8 mouse cellular contexts compared by ENCODE assay signal in genomic region chr8:84936962-84937546, GRCm38 (mm10). TPM values are rescaled to one million over a fixed set of nuclear protein-coding genes. Genes with fewer than 3 reads are reported as not detected.
DNase-seq lines count a peak whose midpoint lies in the region; ATAC-seq and TF ChIP-seq lines count a peak whose summit lies in the region.

Gene Mast1, minus strand, starts transcription at chr8:84937359.

- TF ChIP-seq RAD21 in CH12.LX (IDR thresholded peaks at IDR 0.05; ENCODE audit: low read depth, low read length): no peak; the same call in 1 of the 2 replicates

- H3K9ac ChIP-seq in CH12.LX (ENCODE audit: insufficient read depth, low read depth): no peak within 1 kb of the TSS
- H3K9ac ChIP-seq in embryonic facial prominence, embryonic 11.5 days (replicated peaks; ENCODE audit: low read length): peak within 1 kb of the TSS; percentile 57
- H3K9ac ChIP-seq in heart, postnatal 0 days (replicated peaks; ENCODE audit: low read depth, low read length): no peak within 1 kb of the TSS
- peak within 1 kb of the TSS; percentile 38; the same call in 1 of the 2 replicates for H3K9ac ChIP-seq in lung, embryonic 14.5 days

- in situ Hi-C loops in CH12.LX (cut with MboI; ENCODE audit: low pct_ligation_motif_present, low pct_unique_long_range_greater_than_20kb, low sequenced_read_pairs): no loop called here

- dilution Hi-C loops in CH12.LX (cut with MboI; ENCODE audit: extremely low pct_ligation_motif_present, extremely low pct_unique_long_range_greater_than_20kb, low sequenced_read_pairs): no loop called here

- H3K4me1 ChIP-seq in CH12.LX (ENCODE audit: control insufficient read depth in 1 of 2, insufficient read depth in 2 of 2): peaks cover 21 to 22% of the 10 kb centered on the region in 2 experiments
- peaks cover 9% of the 10 kb centered on the region for H3K4me1 ChIP-seq in embryonic facial prominence, embryonic 11.5 days (ENCODE audit: control insufficient read depth, insufficient read depth, low read length)
- 0 out of 2 replicates have a peak, but pooled peaks cover 6% of the 10 kb centered on the region for H3K4me1 ChIP-seq in heart, postnatal 0 days (ENCODE audit: control insufficient read depth, insufficient read depth)
- H3K4me1 ChIP-seq in lung, embryonic 14.5 days (ENCODE audit: insufficient read depth): no peaks in the 10 kb centered on the region
- peaks cover 23% of the 10 kb centered on the region for H3K4me1 ChIP-seq in olfactory bulb, adult 2 months (ENCODE audit: control insufficient read depth, insufficient read depth, low read length)

- H3K4me2 ChIP-seq in CH12.LX (ENCODE audit: insufficient read depth, low read depth, poor library complexity, severe bottlenecking): peak within 1 kb of the TSS; percentile 90
- H3K4me2 ChIP-seq in embryonic facial prominence, embryonic 11.5 days (ENCODE audit: low read depth, low read length): peak within 1 kb of the TSS; percentile 87
- peak within 1 kb of the TSS; percentile 66 for H3K4me2 ChIP-seq in heart, postnatal 0 days (ENCODE audit: low read depth, low read length)
- peak within 1 kb of the TSS; percentile 71 for H3K4me2 ChIP-seq in lung, embryonic 14.5 days

- H3K9me3 ChIP-seq in CH12.LX (replicated peaks; ENCODE audit: low read length): no peaks in the 10 kb centered on the region
- no peaks in the 10 kb centered on the region for H3K9me3 ChIP-seq in embryonic facial prominence, embryonic 11.5 days (replicated peaks; ENCODE audit: control insufficient read depth, low read length)
- no peaks in the 10 kb centered on the region for H3K9me3 ChIP-seq in heart, postnatal 0 days (replicated peaks; ENCODE audit: control insufficient read depth, low read length)
- no peaks in the 10 kb centered on the region for H3K9me3 ChIP-seq in lung, embryonic 14.5 days (ENCODE audit: low read depth, low read length)

- H3K27me3 ChIP-seq in CH12.LX (replicated peaks): peaks cover 81% of the 10 kb centered on the region
- H3K27me3 ChIP-seq in embryonic facial prominence, embryonic 11.5 days (ENCODE audit: control insufficient read depth, insufficient read depth, low read length): peaks cover 37% of the 10 kb centered on the region
- H3K27me3 ChIP-seq in heart, postnatal 0 days (ENCODE audit: control insufficient read depth, insufficient read depth, low read length): peaks cover 68% of the 10 kb centered on the region
- H3K27me3 ChIP-seq in lung, embryonic 14.5 days (ENCODE audit: insufficient read depth, low read length): peaks cover 52% of the 10 kb centered on the region

- H3K4me3 ChIP-seq in CH12.LX (replicated peaks in 1 of 3; ENCODE audit: low read depth in 2 of 3, low read length in 2 of 3, poor library complexity in 1 of 3): peak within 1 kb of the TSS in 1 of 3 experiments; percentile 36
- peak within 1 kb of the TSS; percentile 42 for H3K4me3 ChIP-seq in embryonic facial prominence, embryonic 11.5 days (ENCODE audit: low read depth, low read length)
- peak within 1 kb of the TSS; percentile 43 for H3K4me3 ChIP-seq in heart, postnatal 0 days (ENCODE audit: low read depth, low read length)
- H3K4me3 ChIP-seq in lung, embryonic 14.5 days (ENCODE audit: low read depth, low read length): peak within 1 kb of the TSS; percentile 37
- peak within 1 kb of the TSS; percentile 55 for H3K4me3 ChIP-seq in olfactory bulb, adult 2 months (ENCODE audit: insufficient read depth, low read depth, low read length)

- H3K27ac ChIP-seq in CH12.LX (ENCODE audit: insufficient read depth, low read depth): no peak within 1 kb of the TSS
- no peak within 1 kb of the TSS for H3K27ac ChIP-seq in embryonic facial prominence, embryonic 11.5 days (replicated peaks; ENCODE audit: low read depth, low read length)
- H3K27ac ChIP-seq in heart, postnatal 0 days (ENCODE audit: low read depth): no peak within 1 kb of the TSS
- no peak within 1 kb of the TSS for H3K27ac ChIP-seq in lung, embryonic 14.5 days (ENCODE audit: low read depth)
- peak within 1 kb of the TSS; percentile 36 for H3K27ac ChIP-seq in olfactory bulb, adult 2 months (ENCODE audit: insufficient read depth, low read depth, low read length)

- peak; percentile 31; the same call in 1 of the 2 replicates for ATAC-seq in embryonic facial prominence, embryonic 11.5 days (replicated peaks; ENCODE audit: insufficient number of reproducible peaks, low FRiP score, low TSS enrichment, low read depth)
- peak; percentile 57 for ATAC-seq in heart, postnatal 0 days (ENCODE audit: insufficient read depth, low read depth)
- ATAC-seq in lung, embryonic 14.5 days (ENCODE audit: insufficient read depth): peak; percentile 49; the same call in 1 of the 2 replicates

- H3K79me2 ChIP-seq in CH12.LX (replicated peaks; ENCODE audit: control insufficient read depth, extremely low read depth, insufficient read depth, poor library complexity, severe bottlenecking): no peaks in the 10 kb centered on the region

- peak; percentile 29 for DNase-seq in CH12.LX (ENCODE audit: extremely low read depth)
- peak; percentile 74 for DNase-seq in adrenal gland, adult 2 months
- DNase-seq in embryonic facial prominence, embryonic 11.5 days (ENCODE audit: low spot score): peak; percentile 79
- DNase-seq in heart, postnatal 0 days (ENCODE audit: low spot score): peak; percentile 50
- peak; percentile 61 to 75 for DNase-seq in layer of hippocampus, adult 18-20 months (ENCODE audit: low spot score in 2 of 2)
- peak; percentile 58 for DNase-seq in lung, embryonic 14.5 days
- peak; percentile 80 for DNase-seq in thymus, postnatal 4 days

- under 1% methylated on average over 47 of the region's 50 CpGs for WGBS in embryonic facial prominence, embryonic 11.5 days
- under 1% methylated on average over 42 of the region's 50 CpGs for WGBS in heart, postnatal 0 days
- under 1% methylated on average over 50 of the region's 50 CpGs for whole genome bisulfite sequencing in lung, embryonic 14.5 days
- WGBS in olfactory bulb, adult 2 months: 1% methylated on average over 50 of the region's 50 CpGs

- H3K36me3 ChIP-seq in CH12.LX (replicated peaks in 1 of 2; ENCODE audit: control insufficient read depth in 1 of 2, insufficient read depth in 1 of 2, low read length in 1 of 2): no peaks in the 10 kb centered on the region
- no peaks in the 10 kb centered on the region for H3K36me3 ChIP-seq in embryonic facial prominence, embryonic 11.5 days (replicated peaks; ENCODE audit: control insufficient read depth, insufficient read depth, low read depth, low read length)
- no peaks in the 10 kb centered on the region for H3K36me3 ChIP-seq in heart, postnatal 0 days (replicated peaks; ENCODE audit: control insufficient read depth, insufficient read depth, low read length)
- no peaks in the 10 kb centered on the region for H3K36me3 ChIP-seq in lung, embryonic 14.5 days (ENCODE audit: insufficient read depth)

- TF ChIP-seq POLR2A in CH12.LX (IDR thresholded peaks at IDR 0.05; ENCODE audit: low read depth, low read length): no peak
- peak; percentile 54; the same call in 1 of the 2 replicates for TF ChIP-seq POLR2A in olfactory bulb, adult 2 months (IDR thresholded peaks at IDR 0.05; ENCODE audit: insufficient read depth, low read depth, low read length)

- no peak for TF ChIP-seq EP300 in CH12.LX (IDR thresholded peaks at IDR 0.05; ENCODE audit: low read length)
- TF ChIP-seq EP300 in heart, postnatal 0 days (IDR thresholded peaks at IDR 0.05; ENCODE audit: low read depth): no peak

- peak in 1 of 2 experiments; percentile 67; a peak in 2 of 4 replicates for TF ChIP-seq CTCF in CH12.LX (conservative IDR thresholded peaks at IDR 0.05 in 1 of 2, IDR thresholded peaks at IDR 0.05 in 1 of 2; ENCODE audit: low read depth in 2 of 2, low read length in 2 of 2)
- 0 out of 2 replicates have a peak, but pooled peaks have one; percentile 31 for TF ChIP-seq CTCF in heart, postnatal 0 days (IDR thresholded peaks at IDR 0.05; ENCODE audit: low read depth)
- TF ChIP-seq CTCF in lung, embryonic 14.5 days (IDR thresholded peaks at IDR 0.05; ENCODE audit: low read depth): 0 out of 2 replicates have a peak, but pooled peaks have one; percentile 18
- peak; percentile 68; the same call in 1 of the 2 replicates for TF ChIP-seq CTCF in olfactory bulb, adult 2 months (IDR thresholded peaks at IDR 0.05; ENCODE audit: insufficient read depth, low read depth, low read length)

TF ChIP-seq in CH12.LX, 34 proteins besides CTCF, POLR2A, EP300 and RAD21 (continues in another document):
- TF ChIP-seq POLR2AphosphoS2 (IDR thresholded peaks at IDR 0.05; ENCODE audit: low read depth, low read length) (no peak), JUND (conservative IDR thresholded peaks at IDR 0.05; ENCODE audit: low read depth, low read length) (no peak), TBP (conservative IDR thresholded peaks at IDR 0.05; ENCODE audit: low read depth, low read length) (no peak), UBTF (IDR thresholded peaks at IDR 0.05; ENCODE audit: low read depth, low read length) (0 out of 2 replicates have a peak, but pooled peaks have one; percentile 43), KAT2A (IDR thresholded peaks at IDR 0.05; ENCODE audit: insufficient replicate concordance, low read length) (no peak), NELFE (IDR thresholded peaks at IDR 0.05; ENCODE audit: low read depth, low read length) (no peak), GABPA (IDR thresholded peaks at IDR 0.05; ENCODE audit: insufficient replicate concordance, low read depth, low read length) (no peak), CHD2 (IDR thresholded peaks at IDR 0.05; ENCODE audit: low read length) (peak; percentile 73; the same call in 1 of the 2 replicates), ZC3H11A (IDR thresholded peaks at IDR 0.05; ENCODE audit: low read depth, low read length) (no peak), ETS1 (conservative IDR thresholded peaks at IDR 0.05; ENCODE audit: low read depth, low read length) (no peak), IRF4 (IDR thresholded peaks at IDR 0.05; ENCODE audit: low read depth, low read length) (no peak), BHLHE40 (IDR thresholded peaks at IDR 0.05; ENCODE audit: low read depth, low read length) (peak; percentile 45), MAZ (IDR thresholded peaks at IDR 0.05; ENCODE audit: low read depth, low read length) (no peak)

RNA-seq across cellular contexts. Expression of gene Mast1, which starts in this region (rescaled TPM):
- total RNA-seq in CH12.LX (2012; rRNA removed): 0.08 and 0.21 TPM in 2 replicates
- total RNA-seq in CH12.LX (2014; rRNA removed): not detected in 2 replicates
- 0.34 and 0.55 TPM in 2 replicates for polyA plus RNA-seq in CH12.LX (2012; ENCODE audit: insufficient read length, low read depth)
- total RNA-seq in adrenal gland, adult 2 months (2021): 1 to 10 TPM; 1.5 to 2.8 TPM
- polyA plus RNA-seq in adrenal gland, adult 2 months (2012; rRNA removed): 3.7 and 4.4 TPM in 2 replicates
- polyA plus RNA-seq in embryonic facial prominence, embryonic 11.5 days (2014; fragmentation: Nextera tagmentation; extraction: Ambion mirVana): 2.8 and 3.9 TPM in 2 replicates
- 0.08 TPM in 1 of 2 replicates, not detected in the other for total RNA-seq in heart, postnatal 0 days (2014; rRNA removed; ENCODE audit: low replicate concordance)
- polyA plus RNA-seq in heart, postnatal 0 days (2015; fragmentation: Nextera tagmentation; extraction: Ambion mirVana): 0.05 TPM in 1 of 2 replicates, not detected in the other
- total RNA-seq in layer of hippocampus, adult 18-20 months (2021): 10 to 100 TPM; 71.8 to 73.3 TPM
- 0.30 and 0.39 TPM in 2 replicates for polyA plus RNA-seq in lung, embryonic 14.5 days (2014; fragmentation: Nextera tagmentation; extraction: Ambion mirVana)
- polyA plus RNA-seq in olfactory bulb, adult 2 months (2012; ENCODE audit: insufficient read depth, insufficient read length, low replicate concordance, missing spikeins): not detected in 2 replicates

Comparison
In these comparisons a context has a peak if more than half of its experiments do, and no peak if none do; other contexts are left out.
1. RNA of gene Mast1 (total RNA-seq): 71.8 to 73.3 TPM in layer of hippocampus, adult 18-20 months; 1.5 to 2.8 TPM in adrenal gland, adult 2 months, 0.08 to 0.21 TPM in CH12.LX and 0.08 TPM in heart, postnatal 0 days; every median in the first group is over 10 times any median in the second.
2. Peak in DNase-seq and H3K4me2 ChIP-seq in CH12.LX; RNA of the gene not detected or under 1 TPM.
3. Peak in DNase-seq, ATAC-seq, H3K4me3 ChIP-seq and H3K4me2 ChIP-seq in heart, postnatal 0 days; RNA of the gene not detected or under 1 TPM.
4. Peak in DNase-seq, ATAC-seq, H3K4me3 ChIP-seq, H3K9ac ChIP-seq and H3K4me2 ChIP-seq in lung, embryonic 14.5 days; RNA of the gene not detected or under 1 TPM.
5. DNase-seq: peak in every context shown above with its lines; median percentile 80 in thymus, postnatal 4 days; 79 in embryonic facial prominence, embryonic 11.5 days; 74 in adrenal gland, adult 2 months; 68 in layer of hippocampus, adult 18-20 months; 58 in lung, embryonic 14.5 days; 50 in heart, postnatal 0 days; 29 in CH12.LX.
6. Peak in every context shown above with its lines, with median percentiles within 50 percentile points of each other: H3K4me2 ChIP-seq and ATAC-seq.